Mouse (Mus musculus) forebrain, embryonic 14.5 days (tissue): ENCODE data around the gene Tubgcp5. TPM values are rescaled to one million over a fixed set of nuclear protein-coding genes. Genes with fewer than 3 reads are reported as not detected.

Experiments
- ATAC-seq: fragments of 200-750 bp; cut with Nextera tagmentation; 2 replicates; pipeline ENCODE4 v1.8.0; 2017; ENCODE audit warnings: mild to moderate bottlenecking, moderate library complexity
- DNase-seq: peaks from one replicate; pipeline ENCODE4 v3.0.0-alpha.2; 2015; ENCODE audit warnings: low spot score
- H3K27ac ChIP-seq: fragments of 300-500 bp; sonication (generic); 2 replicates; pipeline ENCODE4 v1.5.1; 2014; ENCODE audit warnings: low read depth, mild to moderate bottlenecking, control low read depth, low read length, moderate library complexity
- H3K27me3 ChIP-seq: fragments of 300-500 bp; sonication (generic); replicated peaks from 2 replicates; pipeline ENCODE4 v1.6.1; 2014; ENCODE audit warnings: low read length, control low read depth, mixed read lengths; ENCODE audit not compliant: control insufficient read depth, insufficient read depth
- H3K36me3 ChIP-seq: fragments of 300-500 bp; sonication (generic); 2 replicates; pipeline ENCODE4 v1.6.1; 2014; ENCODE audit warnings: low read length, control low read depth; ENCODE audit not compliant: control insufficient read depth, insufficient read depth
- H3K4me1 ChIP-seq: fragments of 300-500 bp; sonication (generic); 2 replicates; pipeline ENCODE4 v1.6.1; 2014; ENCODE audit warnings: antibody characterized with exemption, low read length, control low read depth; ENCODE audit not compliant: control insufficient read depth, insufficient read depth
- H3K4me2 ChIP-seq: fragments of 300-500 bp; sonication (generic); 2 replicates; pipeline ENCODE4 v1.6.1; 2014; ENCODE audit warnings: mild to moderate bottlenecking, control low read depth, low read length
- H3K4me3 ChIP-seq: fragments of 300-500 bp; sonication (generic); 2 replicates; pipeline ENCODE4 v1.5.1; 2014; ENCODE audit warnings: low read depth, low read length, control low read depth
- H3K9ac ChIP-seq: fragments of 300-500 bp; sonication (generic); 2 replicates; pipeline ENCODE4 v1.6.1; 2014; ENCODE audit warnings: mild to moderate bottlenecking, low read length, control low read depth, moderate library complexity
- H3K9me3 ChIP-seq: fragments of 300-500 bp; sonication (generic); replicated peaks from 2 replicates; pipeline ENCODE4 v1.6.1; 2016; ENCODE audit warnings: low read length, control low read depth, mixed read lengths; ENCODE audit not compliant: control insufficient read depth
- WGBS: fragments of 180-500 bp; shearing (Covaris S2); extraction: QIAGEN DNeasy Blood & Tissue Kit; methylation state at CpG from one replicate; pipeline ENCODE4 v1.1.7; 2014; 5-methylcytosine and 5-hydroxymethylcytosine counted together
- polyA plus RNA-seq: library from polyadenylated mRNA; unstranded; fragments of >200 nt; fragmentation: Nextera tagmentation; extraction: Ambion mirVana; gene quantifications from 2 replicates; pipeline ENCODE4 v1.2.1, GENCODE M21; 2014

Gene Tubgcp5
- polyA plus RNA-seq, 1 experiment from 2014 or later: 31.2 TPM

DNA sequence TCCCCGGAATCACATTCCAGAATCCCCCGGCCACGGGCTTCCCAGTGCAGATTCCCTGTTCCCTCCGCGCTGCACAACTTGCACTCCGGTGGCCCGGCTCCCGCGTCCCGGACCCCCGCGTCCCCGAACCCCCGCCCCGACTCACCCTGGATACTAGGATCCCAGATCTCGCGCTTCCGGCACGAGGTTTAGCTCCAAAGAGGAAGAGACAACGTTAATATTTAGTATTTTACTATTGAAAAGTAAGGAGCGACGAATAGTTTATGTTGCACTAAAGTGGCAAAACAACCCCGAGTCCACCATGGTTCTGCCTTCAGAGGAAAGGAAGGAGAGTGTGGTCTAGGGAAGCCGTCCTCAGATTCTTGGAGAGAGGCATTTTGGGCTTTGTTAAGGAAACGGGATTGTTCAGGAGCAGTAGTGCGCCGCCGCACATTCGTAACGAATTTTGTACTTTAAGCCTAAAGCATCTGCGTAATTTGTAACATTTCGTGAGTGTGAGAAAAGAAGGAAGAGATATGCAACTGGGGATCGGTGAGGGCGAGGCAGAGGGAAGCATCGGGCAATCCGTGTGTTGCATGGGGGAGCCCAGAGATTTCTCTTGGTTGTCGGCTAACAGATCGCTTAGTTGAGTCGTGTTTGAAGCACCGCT lies 48.7 kb downstream of the Tubgcp5 start:
- H3K4me2 ChIP-seq: peak overlapping the region; percentile 66
- ATAC-seq (peak; percentile 49), DNase-seq (peak; percentile 55)
- H3K27ac ChIP-seq: peak overlapping the region; percentile 94
- peaks cover 8% of the 10 kb centered on the region for H3K4me1 ChIP-seq
- H3K4me3 ChIP-seq: peak overlapping the region; percentile 85
- H3K36me3 ChIP-seq: no peaks in the 10 kb centered on the region
- no peaks in the 10 kb centered on the region for H3K27me3 ChIP-seq
- whole genome bisulfite sequencing: 0% methylated on average over 40 of the region's 40 CpGs
- H3K9ac ChIP-seq: peak overlapping the region; percentile 95
- H3K9me3 ChIP-seq: no peaks in the 10 kb centered on the region

DNA sequence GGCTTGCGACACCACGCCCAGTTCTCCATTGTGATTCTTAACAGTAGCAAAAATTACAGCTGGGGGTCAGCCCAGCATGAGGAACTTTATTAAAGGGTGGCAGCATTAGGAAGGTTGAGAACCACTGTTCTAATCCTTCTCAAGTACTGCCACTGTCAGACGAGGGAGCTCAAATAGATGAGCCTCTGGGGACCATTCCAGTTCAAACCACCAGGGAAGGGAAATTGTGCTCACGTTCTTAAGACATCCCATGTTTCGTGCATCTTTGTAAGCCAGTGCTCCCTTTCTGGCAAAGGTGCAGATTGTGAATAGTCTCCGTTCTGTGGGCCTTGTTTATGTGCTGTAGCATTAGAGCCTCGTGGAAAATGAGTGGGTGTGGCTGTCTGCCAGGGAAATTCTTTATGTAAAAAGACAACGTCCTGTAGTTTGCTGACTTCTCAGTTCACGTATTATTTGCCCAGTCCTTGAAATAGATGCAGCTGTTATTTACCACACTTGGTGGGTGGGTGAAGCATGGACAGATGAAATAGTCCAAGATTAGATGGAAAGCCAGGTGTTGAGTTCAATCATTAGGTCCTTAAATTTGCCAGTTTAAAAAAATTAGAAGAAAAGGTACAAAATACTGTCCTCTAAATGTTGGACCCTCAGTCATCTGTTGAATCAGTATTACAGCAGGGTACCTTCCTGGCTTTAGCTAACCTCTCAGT lies 52.8 kb downstream of the Tubgcp5 start:
- H3K9me3 ChIP-seq: no peaks in the 10 kb centered on the region
- no peak overlapping the region for H3K27ac ChIP-seq
- H3K36me3 ChIP-seq: no peaks in the 10 kb centered on the region
- ATAC-seq (no peak), DNase-seq (no peak)
- H3K4me2 ChIP-seq: no peak overlapping the region
- H3K4me1 ChIP-seq: peaks cover 17% of the 10 kb centered on the region
- no peak overlapping the region for H3K4me3 ChIP-seq
- WGBS: 60% methylated on average over 9 of the region's 9 CpGs
- H3K9ac ChIP-seq: no peak overlapping the region
- H3K27me3 ChIP-seq: no peaks in the 10 kb centered on the region

DNA sequence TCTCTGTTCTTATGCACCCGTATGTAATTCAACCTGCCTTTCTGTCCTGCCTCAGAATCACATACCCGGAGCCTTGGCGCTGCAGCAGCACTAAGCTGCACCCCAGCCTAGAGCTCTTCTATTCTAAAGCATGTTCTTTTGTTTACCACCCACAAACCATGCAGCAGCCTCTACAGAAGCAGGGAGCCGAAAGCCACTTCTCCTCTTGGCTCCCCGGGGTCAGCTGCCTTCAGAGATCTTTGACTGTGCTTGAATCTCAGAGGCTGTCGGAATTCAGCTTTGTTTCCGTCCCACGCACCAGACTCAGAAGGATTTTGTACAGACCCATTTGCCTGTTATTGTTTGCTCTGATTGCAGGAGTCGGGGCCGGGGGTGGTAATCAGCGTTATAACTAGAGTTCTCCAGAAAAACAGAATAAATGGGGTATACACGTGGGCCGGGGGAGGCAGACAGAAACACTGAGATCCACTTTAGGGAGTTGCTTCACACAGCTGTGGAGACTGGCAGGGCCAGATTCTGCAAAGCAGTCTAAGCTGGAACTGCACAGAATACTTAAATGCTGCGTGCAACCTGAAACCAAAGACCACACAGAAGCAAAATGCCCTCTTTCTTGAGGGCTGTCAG lies 56.1 kb downstream of the Tubgcp5 start:
- Histone ChIP-seq H3K4me1 (peaks cover 9% of the 10 kb centered on the region), H3K36me3 (no peaks in the 10 kb centered on the region), H3K9ac (peak overlapping the region; percentile 51), H3K27me3 (no peaks in the 10 kb centered on the region), H3K4me2 (peak overlapping the region; percentile 39), H3K27ac (peak overlapping the region; percentile 60; the same call in 1 of the 2 replicates), H3K4me3 (no peak overlapping the region; the same call in 1 of the 2 replicates), H3K9me3 (no peaks in the 10 kb centered on the region)
- ATAC-seq: peak; percentile 68
- WGBS: 8% methylated on average over 14 of the region's 14 CpGs
- DNase-seq: peak; percentile 35

DNA sequence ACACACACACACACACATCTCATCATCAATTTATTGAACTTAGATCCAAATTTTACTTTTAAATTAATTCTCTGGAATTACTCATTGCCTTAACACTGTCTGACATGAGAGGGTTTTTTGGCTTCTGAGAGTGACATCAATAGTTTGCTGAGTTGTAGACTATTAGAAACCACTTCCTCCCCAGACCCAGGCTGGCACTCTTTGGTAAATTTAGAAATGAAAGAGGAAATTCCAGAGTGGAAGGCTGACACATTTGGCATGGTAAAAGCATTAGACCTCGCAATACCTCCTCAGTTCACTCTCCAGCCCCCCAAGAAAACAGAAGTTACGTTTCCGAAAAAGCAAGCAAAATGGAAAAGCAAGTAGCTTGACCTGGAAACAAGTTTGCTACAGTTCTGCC lies 58.8 kb downstream of the Tubgcp5 start:
- ATAC-seq: no peak
- Histone ChIP-seq H3K9ac (no peak overlapping the region), H3K27ac (no peak overlapping the region), H3K36me3 (no peaks in the 10 kb centered on the region), H3K4me2 (no peak overlapping the region), H3K27me3 (no peaks in the 10 kb centered on the region), H3K4me1 (peaks cover 9% of the 10 kb centered on the region), H3K4me3 (no peak overlapping the region), H3K9me3 (no peaks in the 10 kb centered on the region)
- 92% methylated on average over 3 of the region's 3 CpGs for WGBS
- DNase-seq: no peak

DNA sequence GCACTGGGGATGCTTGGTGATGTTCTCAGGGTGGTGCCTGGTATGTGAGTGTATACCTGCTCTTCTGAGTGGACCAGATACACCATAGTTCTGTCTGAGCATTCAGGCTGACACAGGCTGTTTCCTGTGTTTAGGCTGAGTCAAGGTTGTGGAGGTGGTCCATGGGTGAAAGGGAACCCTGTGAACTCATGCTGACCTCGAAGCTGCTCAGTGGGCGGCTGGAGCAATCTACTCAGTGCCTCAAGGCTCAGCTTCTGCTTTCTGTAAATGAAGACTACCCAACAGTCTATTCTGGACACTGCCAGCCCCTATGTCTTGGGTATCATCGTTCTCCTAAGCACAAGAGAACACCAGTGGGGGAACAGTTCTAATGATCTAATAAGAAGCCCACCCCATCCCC lies 61.6 kb downstream of the Tubgcp5 start:
- no peak overlapping the region for H3K27ac ChIP-seq
- ATAC-seq (no peak), DNase-seq (no peak)
- H3K9ac ChIP-seq: no peak overlapping the region
- H3K4me2 ChIP-seq: no peak overlapping the region
- H3K36me3 ChIP-seq: no peaks in the 10 kb centered on the region
- H3K9me3 ChIP-seq: no peaks in the 10 kb centered on the region
- 88% methylated on average over 3 of the region's 3 CpGs for WGBS
- H3K4me3 ChIP-seq: no peak overlapping the region
- no peaks in the 10 kb centered on the region for H3K27me3 ChIP-seq
- H3K4me1 ChIP-seq: no peaks in the 10 kb centered on the region; the same call in 1 of the 2 replicates

DNA sequence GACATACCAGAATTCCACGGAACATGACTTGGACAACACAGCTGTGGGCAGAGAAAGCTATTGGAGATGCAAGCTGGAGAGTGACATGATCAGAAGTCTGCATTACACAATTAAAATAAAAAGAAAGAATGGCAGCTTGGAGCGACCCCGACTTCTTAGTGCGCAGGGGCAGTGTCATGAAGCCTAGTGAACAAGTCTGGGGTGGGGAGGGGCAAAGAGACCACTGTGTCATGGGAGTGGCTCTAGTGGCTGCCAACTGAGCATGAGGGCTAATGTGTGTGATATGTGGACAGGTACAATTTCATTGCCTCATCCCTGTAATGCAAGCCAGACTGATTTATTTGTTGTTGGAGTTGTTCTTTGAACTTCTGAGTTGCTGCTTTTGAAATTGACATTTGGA lies 62.8 kb downstream of the Tubgcp5 start:
- no peak for DNase-seq
- no peak overlapping the region for H3K4me3 ChIP-seq
- no peak overlapping the region for H3K27ac ChIP-seq
- no peak overlapping the region for H3K4me2 ChIP-seq
- no peaks in the 10 kb centered on the region for H3K36me3 ChIP-seq
- H3K4me1 ChIP-seq: no peaks in the 10 kb centered on the region; the same call in 1 of the 2 replicates
- H3K27me3 ChIP-seq: no peaks in the 10 kb centered on the region
- no peak for ATAC-seq
- no peak overlapping the region for H3K9ac ChIP-seq
- WGBS: 94% methylated on average over 4 of the region's 4 CpGs
- H3K9me3 ChIP-seq: no peaks in the 10 kb centered on the region

DNA sequence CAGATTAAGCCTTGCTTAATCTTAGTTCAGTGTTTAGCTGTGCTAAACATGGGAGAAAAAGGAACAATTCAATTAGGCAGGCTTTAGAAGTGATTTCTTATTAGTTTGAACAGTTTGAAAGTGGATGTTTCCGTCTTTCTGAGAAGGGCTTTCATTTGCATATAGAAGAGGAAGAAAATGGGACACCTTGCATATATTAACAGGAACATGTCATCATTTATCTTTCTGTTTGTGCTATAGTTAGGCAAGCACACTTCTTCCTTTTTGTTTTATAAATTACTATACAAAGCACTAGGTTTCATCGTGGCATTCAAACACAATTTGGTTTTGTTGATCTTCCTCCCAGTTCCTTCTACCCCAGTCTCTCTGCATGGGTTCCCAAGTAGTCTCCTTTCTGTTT lies 63.8 kb downstream of the Tubgcp5 start:
- Histone ChIP-seq H3K4me2 (no peak overlapping the region), H3K9me3 (no peaks in the 10 kb centered on the region), H3K9ac (no peak overlapping the region), H3K4me1 (no peaks in the 10 kb centered on the region; the same call in 1 of the 2 replicates), H3K27ac (no peak overlapping the region), H3K27me3 (no peaks in the 10 kb centered on the region), H3K36me3 (no peaks in the 10 kb centered on the region), H3K4me3 (no peak overlapping the region)
- WGBS: 74% methylated on average over 2 of the region's 2 CpGs
- DNase-seq: no peak
- no peak for ATAC-seq

DNA sequence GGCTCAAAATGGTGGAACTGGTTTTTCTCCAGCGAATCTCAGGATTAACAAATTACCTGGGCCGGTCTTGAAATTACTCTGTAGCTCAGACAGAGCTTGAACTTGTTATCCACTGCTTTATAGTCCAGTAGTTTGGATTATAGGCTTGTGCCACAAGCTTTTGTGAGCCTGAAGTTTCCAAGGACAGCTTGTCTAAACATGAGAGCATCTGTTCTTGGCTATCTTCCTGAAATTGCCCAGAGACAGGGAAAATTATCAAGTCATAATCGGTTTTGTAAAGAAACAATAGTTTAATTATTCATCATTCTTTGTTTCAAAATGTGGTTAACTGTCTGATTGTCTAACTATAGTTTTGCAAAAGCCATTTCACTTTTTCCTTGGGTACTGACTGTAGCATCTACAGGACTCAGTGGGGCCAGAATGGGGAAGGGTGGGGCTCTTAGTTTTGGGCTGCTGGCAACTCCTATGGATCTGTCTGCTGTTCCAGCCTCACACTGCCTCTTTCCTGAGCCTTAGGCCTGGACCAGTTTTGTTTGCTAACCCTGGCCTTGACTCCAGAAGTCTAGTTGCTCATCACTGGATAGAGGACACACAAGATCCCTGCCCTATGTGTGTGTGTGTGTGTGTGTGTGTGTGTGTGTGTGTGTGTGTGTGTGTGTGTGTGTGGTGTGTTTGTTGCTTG lies 65.0 kb downstream of the Tubgcp5 start:
- Histone ChIP-seq H3K27me3 (no peaks in the 10 kb centered on the region), H3K4me3 (no peak overlapping the region), H3K9me3 (no peaks in the 10 kb centered on the region), H3K4me2 (no peak overlapping the region), H3K36me3 (no peaks in the 10 kb centered on the region), H3K4me1 (no peaks in the 10 kb centered on the region; the same call in 1 of the 2 replicates), H3K9ac (no peak overlapping the region), H3K27ac (no peak overlapping the region)
- DNase-seq (no peak), ATAC-seq (peak; percentile 28; the same call in 1 of the 2 replicates)
- 86% methylated on average over 3 of the region's 3 CpGs for WGBS
